Comparison of ENCODE assay signal across 23 mouse cellular contexts in the genomic region with DNA sequence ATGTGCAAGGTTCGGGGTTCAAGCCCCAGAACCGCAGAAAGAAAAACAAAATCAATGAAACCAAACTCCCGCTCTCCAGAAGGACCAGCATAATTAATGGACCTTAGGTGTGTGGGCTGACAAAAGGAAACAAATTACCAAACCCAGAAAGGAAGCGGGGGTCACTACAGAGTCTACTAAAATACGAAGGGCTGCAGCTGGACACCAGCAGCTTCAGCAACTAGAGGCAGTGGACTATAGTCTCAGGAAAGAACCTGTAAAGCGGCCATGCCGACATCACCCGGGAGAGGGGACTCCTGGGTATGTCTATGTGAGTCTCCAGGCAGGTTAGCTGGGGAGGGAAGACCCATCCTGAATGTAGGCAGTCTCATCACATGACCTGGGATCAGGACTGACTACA.
"Had no signal": no experiment of that assay in that cellular context is flagged by ENCODE, and none has a peak within 500 bp of the region (broad histone marks: within the 10 kb centered on the region; RNA-seq: fewer than 3 reads in every experiment).

No protein-coding gene starts in this region.

- H3K4me3 ChIP-seq: heart, adult 2 months; heart, embryonic 13.5 days; heart, embryonic 15.5 days; hindbrain, embryonic 13.5 days; hindbrain, embryonic 15.5 days; limb, embryonic 13.5 days; limb, embryonic 15.5 days; liver, embryonic 12.5 days had no signal

- H3K9ac ChIP-seq: forebrain, postnatal 0 days; heart, embryonic 13.5 days; heart, embryonic 15.5 days; hindbrain, embryonic 13.5 days; hindbrain, embryonic 15.5 days; limb, embryonic 13.5 days; limb, embryonic 15.5 days; liver, embryonic 12.5 days; liver, embryonic 14.5 days had no signal

- H3K9me3 ChIP-seq: heart, embryonic 13.5 days; heart, embryonic 15.5 days; hindbrain, embryonic 13.5 days; hindbrain, embryonic 15.5 days; limb, embryonic 15.5 days; liver, embryonic 12.5 days had no signal

- ATAC-seq: forebrain, postnatal 0 days; hindbrain, postnatal 0 days; intestine, embryonic 16.5 days; liver, embryonic 12.5 days had no signal

- H3K36me3 ChIP-seq: heart, embryonic 13.5 days; heart, embryonic 15.5 days; hindbrain, embryonic 13.5 days; hindbrain, embryonic 15.5 days; limb, embryonic 13.5 days; limb, embryonic 15.5 days; liver, embryonic 12.5 days had no signal

- H3K4me2 ChIP-seq: heart, embryonic 11.5 days; heart, embryonic 13.5 days; heart, embryonic 15.5 days; hindbrain, embryonic 13.5 days; hindbrain, embryonic 15.5 days; limb, embryonic 13.5 days; limb, embryonic 15.5 days; liver, embryonic 12.5 days had no signal

- H3K27ac ChIP-seq: heart, adult 2 months; heart, embryonic 13.5 days; heart, embryonic 15.5 days; hindbrain, embryonic 13.5 days; hindbrain, embryonic 15.5 days; hindbrain, postnatal 0 days; limb, embryonic 13.5 days; limb, embryonic 15.5 days; liver, embryonic 12.5 days; liver, embryonic 14.5 days had no signal

- H3K4me1 ChIP-seq: heart, embryonic 13.5 days; heart, embryonic 15.5 days; limb, embryonic 13.5 days; limb, embryonic 15.5 days; liver, embryonic 12.5 days had no signal

- DNase-seq: forebrain, postnatal 0 days; gastrocnemius, postnatal 14 days; gastrocnemius, postnatal 36 days; heart, adult 2 months; heart, postnatal 14 days; heart, postnatal 36 days; kidney, adult 8-10 months; kidney, postnatal 10 days; kidney, postnatal 36 days; layer of hippocampus, adult 9-11 months; layer of hippocampus, postnatal 36 days; left cerebral cortex, postnatal 4 days had no signal

- H3K27me3 ChIP-seq: heart, embryonic 13.5 days; heart, embryonic 15.5 days; hindbrain, embryonic 13.5 days; hindbrain, embryonic 15.5 days; liver, embryonic 12.5 days had no signal
